Mouse (Mus musculus): ENCODE measurements around the gene Gatm.

The Gatm gene

GRCm38 (mm10) chr2:122571326-122571725 is 39.8 kb downstream of the Gatm start:
- in situ Hi-C loops (cut with MboI; ENCODE audit: low pct_unique_long_range_greater_than_20kb in 1 of 2, low sequenced_read_pairs in 2 of 2, unreplicated experiment in 1 of 2) = loop anchor here in 1 of 2 experiments (10.0 kb wide), 1 partner anchor 183 kb away; no protein-coding TSS in a partner anchor

GRCm38 (mm10) chr2:122570430-122570829 is 40.7 kb downstream of the Gatm start:
- in situ Hi-C loops (cut with MboI; ENCODE audit: low pct_unique_long_range_greater_than_20kb in 1 of 2, low sequenced_read_pairs in 2 of 2, unreplicated experiment in 1 of 2) = loop anchor here in 1 of 2 experiments (10.0 kb wide), 1 partner anchor 184 kb away; no protein-coding TSS in a partner anchor

- in situ Hi-C loops (cut with MboI; ENCODE audit: low pct_unique_long_range_greater_than_20kb in 1 of 2, low sequenced_read_pairs in 2 of 2, unreplicated experiment in 1 of 2) = no loop called here
Observed at GRCm38 (mm10) chr2:122569439-122569838, 41.7 kb downstream of the Gatm start.

- in situ Hi-C loops (cut with MboI; ENCODE audit: low pct_unique_long_range_greater_than_20kb in 1 of 2, low sequenced_read_pairs in 2 of 2, unreplicated experiment in 1 of 2) = no loop called here
Observed at GRCm38 (mm10) chr2:122562251-122562650, 48.9 kb downstream of the Gatm start.

GRCm38 (mm10) chr2:122561221-122561620 is 49.9 kb downstream of the Gatm start:
- in situ Hi-C loops (cut with MboI; ENCODE audit: low pct_unique_long_range_greater_than_20kb in 1 of 2, low sequenced_read_pairs in 2 of 2, unreplicated experiment in 1 of 2) = no loop called here

- in situ Hi-C loops (cut with MboI; ENCODE audit: low pct_unique_long_range_greater_than_20kb in 1 of 2, low sequenced_read_pairs in 2 of 2, unreplicated experiment in 1 of 2) = no loop called here
Observed at GRCm38 (mm10) chr2:122558317-122558716, 52.8 kb downstream of the Gatm start.

Measured in mouse embryonic stem cell (cell line).